Mouse (Mus musculus) bone marrow macrophage, adult 2 months (primary cell): ENCODE measurements around the gene Cby3.

ENCODE experiments used
- CTCF ChIP-seq: IDR thresholded peaks from 2 replicates; pipeline ENCODE4 v1.5.1; 2012; ENCODE audit warnings: low read depth, mild to moderate bottlenecking, low read length, moderate library complexity
- POLR2A ChIP-seq: IDR thresholded peaks from 2 replicates; pipeline ENCODE4 v1.6.1; 2012; ENCODE audit warnings: mild to moderate bottlenecking, low read depth, low read length, borderline replicate concordance

DNA sequence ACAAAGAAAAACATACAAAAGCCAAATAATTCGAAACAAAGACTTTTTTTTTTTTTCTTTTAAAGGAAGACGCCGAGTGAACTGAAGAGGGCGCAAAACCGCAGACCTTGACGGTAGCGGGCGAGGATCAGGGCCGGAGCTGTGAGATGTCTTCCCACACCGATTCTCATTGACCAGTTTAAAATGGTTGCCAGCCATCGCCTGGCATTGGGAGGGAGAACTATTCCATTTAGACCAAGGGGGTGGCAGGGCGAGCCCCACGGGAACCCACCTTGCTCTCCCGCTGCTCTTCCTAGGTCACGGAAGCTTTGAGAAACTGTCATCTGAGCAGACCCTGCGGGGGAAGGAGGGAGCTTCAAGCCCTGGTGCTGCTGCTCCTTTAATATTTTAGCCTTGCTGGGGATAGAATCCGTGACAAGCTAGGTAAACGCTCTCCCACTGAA lies 17.2 kb downstream of the Cby3 start:
- TF ChIP-seq POLR2A (no peak), CTCF (peak; percentile 58)
